Mouse (Mus musculus) adrenal gland, postnatal 14 days (tissue): Measurements from ENCODE around the gene Vkorc1l1. TPM values are rescaled to one million over a fixed set of nuclear protein-coding genes. Genes with fewer than 3 reads are reported as not detected.

Source experiments
- DNase-seq: peaks from one replicate; pipeline ENCODE4 v3.0.0; 2021; ENCODE audit warnings: mixed read lengths
- total RNA-seq: library from RNA; stranded (reverse); gene quantifications from 2 replicates; pipeline ENCODE4 v1.2.3, GENCODE M21; 2021

Gene Vkorc1l1
- total RNA-seq, 1 experiment from 2014 or later: 30.1 TPM

- peak; percentile 56 for DNase-seq
These were observed 536 bp downstream of the Vkorc1l1 start for GRCm38 (mm10) chr5:129942073-129942939.

GRCm38 (mm10) chr5:129943402-129943801, 1.6 kb downstream of the Vkorc1l1 start:
- DNase-seq: no peak

GRCm38 (mm10) chr5:129947528-129948033, 5.8 kb downstream of the Vkorc1l1 start:
- DNase-seq: no peak

GRCm38 (mm10) chr5:129952143-129952542, 10.4 kb downstream of the Vkorc1l1 start:
- no peak for DNase-seq

GRCm38 (mm10) chr5:129954473-129955254, 12.9 kb downstream of the Vkorc1l1 start:
- DNase-seq: peak; percentile 60

GRCm38 (mm10) chr5:129955792-129956191, 14.0 kb downstream of the Vkorc1l1 start:
- DNase-seq: no peak

- DNase-seq: no peak
These were observed 21.5 kb downstream of the Vkorc1l1 start for GRCm38 (mm10) chr5:129963224-129963623.

- DNase-seq: no peak
These were observed 24.7 kb downstream of the Vkorc1l1 start for GRCm38 (mm10) chr5:129966448-129966847.

- DNase-seq: no peak
These were observed 26.6 kb downstream of the Vkorc1l1 start for GRCm38 (mm10) chr5:129968417-129968816.

- DNase-seq: no peak
These were observed 29.7 kb downstream of the Vkorc1l1 start for GRCm38 (mm10) chr5:129971491-129971890.

GRCm38 (mm10) chr5:129974354-129974753, 32.6 kb downstream of the Vkorc1l1 start:
- no peak for DNase-seq

- no peak for DNase-seq
These were observed 33.1 kb downstream of the Vkorc1l1 start for GRCm38 (mm10) chr5:129974866-129975311.

GRCm38 (mm10) chr5:129977768-129978167, 36.0 kb downstream of the Vkorc1l1 start:
- DNase-seq: no peak

- peak; percentile 53 for DNase-seq
These were observed 36.8 kb downstream of the Vkorc1l1 start for GRCm38 (mm10) chr5:129978608-129979007.

- no peak for DNase-seq
These were observed 38.4 kb downstream of the Vkorc1l1 start for GRCm38 (mm10) chr5:129980216-129980615.

GRCm38 (mm10) chr5:129989376-129989775, 47.6 kb downstream of the Vkorc1l1 start:
- peak; percentile 54 for DNase-seq

- no peak for DNase-seq
These were observed 50.1 kb downstream of the Vkorc1l1 start for GRCm38 (mm10) chr5:129991898-129992297.

GRCm38 (mm10) chr5:129993374-129993773, 51.6 kb downstream of the Vkorc1l1 start:
- DNase-seq: no peak

- DNase-seq: no peak
These were observed 53.2 kb downstream of the Vkorc1l1 start for GRCm38 (mm10) chr5:129994989-129995388.

- DNase-seq: no peak
These were observed 55.9 kb downstream of the Vkorc1l1 start for GRCm38 (mm10) chr5:129997700-129998099.

GRCm38 (mm10) chr5:129999097-129999496, 57.3 kb downstream of the Vkorc1l1 start:
- DNase-seq: peak; percentile 75

- no peak for DNase-seq
These were observed 59.0 kb downstream of the Vkorc1l1 start for GRCm38 (mm10) chr5:130000735-130001134.
